Mouse (Mus musculus) cortical plate, adult 2 months (tissue): ENCODE results near the gene Tmem205.

ENCODE experiments used
- CTCF ChIP-seq: fragments of 200-500 bp; IDR thresholded peaks from 2 replicates; pipeline ENCODE4 v1.5.1; 2011; ENCODE audit warnings: mild to moderate bottlenecking, control low read depth, low read length; ENCODE audit not compliant: insufficient read depth; ENCODE audit errors: extremely low read depth
- POLR2A ChIP-seq: fragments of 200-500 bp; IDR thresholded peaks from 2 replicates; pipeline ENCODE4 v1.6.1; 2011; ENCODE audit warnings: mild to moderate bottlenecking, low read length, control low read depth; ENCODE audit not compliant: insufficient read depth; ENCODE audit errors: extremely low read depth

GRCm38 (mm10) chr9:21958372-21958771 is 31.0 kb upstream of the Tmem205 start:
- TF ChIP-seq POLR2A (no peak), CTCF (no peak)
